Mouse (Mus musculus): ENCODE results near the gene Baz2b.

DNA sequence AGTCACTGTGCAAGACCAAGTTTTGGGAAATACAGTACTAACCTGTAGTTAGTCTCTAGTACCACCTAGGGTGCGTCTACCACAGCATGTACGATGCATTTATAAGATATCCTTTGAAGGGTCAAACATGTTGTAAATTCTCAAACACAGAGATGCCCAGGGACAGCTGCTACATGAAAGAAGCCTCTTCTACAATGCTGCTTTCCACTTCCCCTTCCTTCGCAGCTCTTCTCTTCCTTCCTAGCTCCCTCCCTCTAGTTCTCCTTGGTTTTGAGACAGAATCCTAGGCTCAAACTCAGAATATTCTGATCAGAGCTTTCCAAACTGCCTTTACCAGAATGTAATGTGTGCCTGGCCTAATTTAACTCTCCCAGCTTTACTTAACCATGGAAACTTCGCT, 159.8 kb downstream of the Baz2b start:
- TF ChIP-seq GATA1 (IDR thresholded peaks at IDR 0.05; ENCODE audit: borderline replicate concordance, low read length) (no peak), FLI1 (IDR thresholded peaks at IDR 0.05; ENCODE audit: low read length) (no peak)

Measured in megakaryocyte, embryonic 14.5 days (primary cell).